Mouse (Mus musculus) retina, embryonic 14.5 days (tissue): Measurements from ENCODE around the gene Lgalsl.

ENCODE experiments used
- DNase-seq: peaks from one replicate; pipeline ENCODE4 v3.0.0-alpha.2; 2015; ENCODE audit warnings: low spot score

Gene Lgalsl

GRCm38 (mm10) chr11:20782620-20783019, 48.2 kb downstream of the Lgalsl start:
- DNase-seq, result no peak

GRCm38 (mm10) chr11:20780312-20780711, 50.5 kb downstream of the Lgalsl start:
- DNase-seq, result no peak

- no peak for DNase-seq
Measured at GRCm38 (mm10) chr11:20778861-20779563, 51.8 kb downstream of the Lgalsl start.

- DNase-seq, result no peak
Measured at GRCm38 (mm10) chr11:20778298-20778697, 52.6 kb downstream of the Lgalsl start.

GRCm38 (mm10) chr11:20776668-20777067, 54.2 kb downstream of the Lgalsl start:
- DNase-seq, result no peak
